Mouse (Mus musculus): ENCODE data around the gene Spc25.

- TF ChIP-seq POLR2A (IDR thresholded peaks at IDR 0.05; ENCODE audit: low read depth, low read length) (no peak), CTCF (IDR thresholded peaks at IDR 0.05; ENCODE audit: extremely low read depth, insufficient read depth, insufficient read length, insufficient replicate concordance) (no peak)
Measured at GRCm38 (mm10) chr2:69215242-69215641, 9.2 kb upstream of the Spc25 start.
